Mouse (Mus musculus): Measurements from ENCODE around the gene Ulk1.
"Not testable (repeated sequence)": the region's sequence is repeated elsewhere in the genome, so short reads cannot be mapped to it uniquely, and the experiment has no call there.

Gene Ulk1

GRCm38 (mm10) chr5:110809667-110810325, at the start of gene Ulk1:
Gene Ulk1, minus strand, starts transcription at chr5:110810097.
- DNase-seq (ENCODE audit: low spot score), result peak; percentile 99

DNA sequence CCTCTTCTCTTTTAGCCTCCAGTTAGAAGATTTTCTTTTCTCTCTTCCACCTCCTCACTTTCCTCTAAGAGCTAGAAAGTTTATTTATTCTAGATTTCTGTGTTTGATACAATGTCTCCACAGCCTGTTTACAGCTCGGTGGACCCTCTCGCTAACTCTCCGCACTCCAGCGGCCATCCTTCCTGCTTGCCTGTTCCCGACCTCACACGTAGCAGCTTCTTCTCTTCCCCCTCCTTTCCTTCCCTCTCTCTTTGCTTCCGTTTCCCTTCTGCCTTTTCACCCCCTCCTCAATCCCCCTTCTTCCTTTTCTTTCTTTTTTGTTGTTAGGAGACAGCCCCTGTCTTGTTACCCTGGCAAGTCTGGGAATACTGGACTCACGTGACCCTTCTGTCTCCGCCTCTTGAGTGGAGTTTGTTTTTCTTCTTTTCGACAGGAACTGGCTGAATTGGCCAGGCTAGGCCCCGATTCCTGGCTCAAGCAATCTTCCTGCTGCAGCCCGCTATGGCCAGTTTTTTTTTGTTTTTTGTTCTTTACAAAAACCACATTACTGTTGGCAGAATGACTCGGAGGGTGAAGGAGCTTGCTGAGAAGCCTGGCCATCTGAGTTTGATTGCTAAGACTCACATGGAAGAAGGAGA, 49.2 kb upstream of the Ulk1 start:
- peak; percentile 78 for DNase-seq (ENCODE audit: low spot score)

GRCm38 (mm10) chr5:110857091-110857490, 47.2 kb upstream of the Ulk1 start:
- no peak for DNase-seq (ENCODE audit: low spot score)

DNA sequence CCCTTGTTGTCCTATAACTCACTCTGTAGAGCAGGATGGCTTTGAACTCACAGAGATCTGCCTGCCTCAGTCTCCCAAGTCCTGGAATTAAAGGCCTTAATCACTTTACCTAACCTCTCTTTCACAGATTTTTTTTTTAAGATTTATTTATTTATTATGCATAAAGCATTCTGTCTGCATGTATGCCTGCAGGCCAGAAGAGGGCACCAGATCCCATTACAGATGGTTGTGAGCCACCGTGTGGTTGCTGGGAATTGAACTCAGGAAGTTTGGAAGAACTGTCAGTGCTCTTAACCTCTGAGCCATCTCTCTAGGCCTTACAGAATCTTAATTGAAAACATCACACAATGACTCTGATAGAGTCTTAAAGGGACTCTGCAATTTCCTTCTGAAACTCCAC, 43.1 kb upstream of the Ulk1 start:
- no peak for DNase-seq (ENCODE audit: low spot score)

- no peak for DNase-seq (ENCODE audit: low spot score)
Observed at GRCm38 (mm10) chr5:110841046-110841862, 31.4 kb upstream of the Ulk1 start.

DNA sequence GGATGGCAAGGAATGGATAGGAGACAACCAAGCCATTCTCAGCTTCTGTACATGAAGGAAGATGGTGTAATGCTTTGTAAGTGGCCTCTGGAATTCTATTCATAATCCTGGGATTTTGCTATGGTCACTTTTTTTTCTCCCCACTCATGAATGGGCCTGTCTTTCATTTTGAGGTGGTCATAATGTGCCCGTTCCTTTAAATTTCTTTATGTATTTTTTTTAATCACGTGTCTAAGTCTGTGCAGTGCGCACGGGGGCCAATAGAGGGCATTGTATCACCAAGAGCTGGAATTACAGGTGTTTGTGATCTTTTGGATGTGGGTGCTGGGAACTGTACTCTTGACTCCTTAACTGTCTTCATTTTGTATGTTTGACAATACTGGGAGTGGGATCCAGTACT, 30.6 kb upstream of the Ulk1 start:
- peak; percentile 35 for DNase-seq (ENCODE audit: low spot score)

- DNase-seq (ENCODE audit: low spot score), result peak; percentile 99
Observed at GRCm38 (mm10) chr5:110839678-110840365, 29.9 kb upstream of the Ulk1 start, which contains the start of the genes Hscb and Chek2. Gene Hscb, minus strand, starts transcription at chr5:110839777. Gene Chek2, plus strand, starts transcription at chr5:110839979.

- DNase-seq (ENCODE audit: low spot score), result no peak
Observed at GRCm38 (mm10) chr5:110839038-110839677, 29.3 kb upstream of the Ulk1 start.

DNA sequence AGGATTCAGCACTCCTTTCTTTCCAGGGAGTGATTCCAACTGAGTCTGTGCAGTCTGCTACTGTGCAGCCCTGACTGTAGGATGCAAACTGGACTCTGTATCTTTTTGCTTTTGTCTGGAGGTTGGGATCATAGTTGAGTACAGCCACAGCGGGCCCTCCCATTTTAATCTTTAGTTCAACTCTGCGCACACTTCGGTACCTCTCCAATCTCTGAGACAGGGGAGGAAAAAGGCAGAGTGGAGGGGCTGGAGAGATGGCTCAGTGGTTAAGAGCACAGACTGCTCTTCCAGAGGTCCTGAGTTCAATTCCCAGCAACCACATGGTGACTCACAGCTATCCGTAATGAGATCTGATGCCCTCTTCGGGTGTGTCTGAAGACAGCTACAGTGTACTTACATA, 28.1 kb upstream of the Ulk1 start:
- DNase-seq (ENCODE audit: low spot score), result not testable (repeated sequence)

GRCm38 (mm10) chr5:110835959-110836358, 26.1 kb upstream of the Ulk1 start:
- DNase-seq (ENCODE audit: low spot score), result peak; percentile 77

DNA sequence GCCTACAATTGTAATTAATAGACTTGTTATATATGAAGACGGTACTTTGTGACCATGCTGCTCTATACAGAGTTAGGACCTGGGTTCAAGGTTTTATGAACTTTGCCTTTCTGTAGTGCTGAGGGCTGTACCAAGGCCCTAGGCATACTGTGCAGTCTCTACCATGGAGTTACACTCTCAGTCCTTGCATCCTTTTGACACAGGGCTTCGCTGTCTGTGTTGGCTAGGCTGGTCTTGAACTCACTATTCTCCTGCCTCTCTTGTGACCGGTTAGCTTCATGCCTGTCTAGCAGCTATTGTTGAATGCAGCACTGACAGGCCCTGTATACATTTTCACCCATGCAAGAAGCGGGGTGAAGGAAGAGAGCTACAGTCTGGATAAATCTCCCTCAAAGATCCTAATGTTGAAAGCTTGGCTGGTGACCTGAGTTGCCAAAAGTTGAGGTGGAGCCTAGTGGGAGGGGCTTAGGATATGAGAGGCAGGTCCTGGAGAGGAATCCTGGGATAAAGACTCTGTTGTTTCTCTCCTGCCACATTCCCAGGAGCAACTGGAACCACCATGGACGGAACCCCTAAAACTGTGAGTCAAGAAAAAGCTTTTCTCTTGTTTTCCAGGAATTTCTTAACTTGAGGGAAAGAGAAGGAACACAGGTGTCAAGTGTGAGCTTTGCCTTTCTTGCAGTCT, 21.3 kb upstream of the Ulk1 start:
- no peak for DNase-seq (ENCODE audit: low spot score)

GRCm38 (mm10) chr5:110827576-110827975, 17.7 kb upstream of the Ulk1 start:
- DNase-seq (ENCODE audit: low spot score), result no peak

GRCm38 (mm10) chr5:110826781-110827495, 17.0 kb upstream of the Ulk1 start:
- DNase-seq (ENCODE audit: low spot score), result no peak

DNA sequence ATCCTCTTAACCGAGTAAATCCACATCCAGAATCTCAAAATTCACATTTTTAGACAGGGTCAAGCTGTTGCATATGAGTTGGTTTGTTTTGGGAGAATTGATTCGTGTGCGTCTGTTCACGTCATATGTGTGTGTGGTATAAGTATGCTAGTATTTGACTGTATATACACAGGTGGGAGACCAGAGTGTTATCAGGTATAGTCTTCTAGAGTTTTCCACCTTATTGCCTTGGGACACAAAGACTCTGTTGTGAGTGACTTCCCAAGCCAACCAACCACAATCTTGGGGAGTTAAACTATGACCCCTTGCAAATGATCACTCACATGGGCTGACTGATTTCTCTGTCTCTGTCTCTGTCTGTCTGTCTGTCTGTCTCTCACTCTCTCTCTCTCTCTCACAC, 14.5 kb upstream of the Ulk1 start:
- DNase-seq (ENCODE audit: low spot score), result no peak

DNA sequence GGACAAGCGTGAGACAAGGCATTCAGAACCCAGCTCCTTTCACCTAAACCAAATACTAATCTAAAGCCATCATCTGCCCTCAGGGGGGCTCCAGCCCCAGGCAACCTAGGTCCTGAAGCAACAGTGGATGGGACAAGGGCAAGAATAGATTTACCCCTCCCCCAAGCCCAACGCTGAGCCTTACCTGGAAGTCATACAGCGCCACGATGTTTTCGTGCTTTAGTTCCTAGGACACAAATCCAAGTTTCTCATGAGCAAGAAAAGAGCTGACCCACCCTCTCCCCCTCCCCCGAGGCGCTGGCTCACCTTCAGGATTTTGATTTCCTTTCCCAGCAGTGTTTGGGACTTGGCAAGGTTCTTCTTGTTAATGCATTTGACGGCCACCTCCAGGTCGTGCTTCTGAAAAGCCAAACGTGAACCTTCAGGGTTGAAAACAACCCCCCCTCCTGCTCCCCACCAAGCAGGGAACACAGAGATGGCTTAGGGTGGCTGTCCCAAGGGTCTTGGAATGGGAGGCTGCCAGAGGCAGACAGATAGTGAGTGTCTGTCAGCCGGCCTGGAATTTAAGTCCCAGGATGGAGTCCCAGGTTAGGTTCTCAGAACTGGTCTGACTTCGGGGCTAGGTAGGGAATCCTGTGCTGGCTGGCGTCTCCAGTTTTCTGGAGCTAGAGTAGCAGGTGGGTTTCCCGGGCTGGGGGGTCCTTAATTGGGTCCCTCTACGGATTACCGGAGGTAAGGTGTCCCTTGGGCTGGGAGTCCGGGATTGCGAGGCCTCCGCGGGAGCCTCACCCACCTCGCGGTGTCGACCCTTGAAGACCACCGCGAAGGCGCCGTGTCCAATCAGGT, 853 bp downstream of the Ulk1 start:
- DNase-seq (ENCODE audit: low spot score), result peak; percentile 8

DNA sequence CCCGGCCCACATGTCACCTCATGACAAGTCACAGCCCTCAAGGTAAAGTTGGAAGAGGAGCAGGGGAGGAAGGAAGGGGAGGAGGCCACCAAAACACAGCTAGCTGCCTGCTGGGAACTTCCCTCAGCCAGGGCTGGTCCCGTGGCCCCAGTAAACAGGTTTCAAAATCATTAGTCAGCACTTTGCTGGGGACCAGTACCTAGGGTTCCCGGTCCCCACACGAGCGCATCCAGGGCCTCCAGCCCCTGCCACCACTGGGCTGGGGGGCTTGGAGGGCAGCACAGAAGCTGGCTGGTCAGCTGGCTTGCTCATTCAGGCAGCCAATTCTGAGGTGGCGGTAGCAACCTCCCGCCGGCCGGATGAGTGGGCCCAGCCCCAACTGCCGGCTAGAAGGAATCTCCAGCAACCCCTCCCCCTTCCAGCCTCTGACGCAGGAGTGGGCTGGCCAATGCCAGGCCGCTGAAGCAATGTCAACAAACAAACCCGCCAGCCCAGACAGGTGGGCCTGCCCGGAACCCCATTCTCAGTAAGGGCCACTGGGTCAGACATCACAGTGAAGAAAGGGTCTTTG, 1.8 kb downstream of the Ulk1 start:
- peak; percentile 95 for DNase-seq (ENCODE audit: low spot score)

DNA sequence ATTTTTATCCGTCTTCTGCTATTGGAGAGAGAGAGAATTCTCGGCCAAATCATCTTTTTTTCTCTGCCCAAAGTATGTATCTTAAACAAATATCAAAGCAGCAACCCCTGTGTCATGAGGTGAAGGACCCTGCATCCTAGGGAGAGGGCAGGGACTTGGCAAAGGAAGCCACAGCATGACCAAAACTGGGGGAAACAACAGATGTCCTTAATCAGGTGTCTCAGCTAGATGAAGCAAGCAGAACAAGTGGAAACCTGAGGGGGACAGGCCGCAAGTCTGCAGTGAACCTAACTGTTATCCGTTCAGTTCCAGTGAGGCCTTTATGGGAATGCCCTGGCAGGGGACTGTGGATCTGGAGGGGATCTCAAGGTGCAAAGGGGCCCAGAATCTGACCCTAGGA, 2.4 kb downstream of the Ulk1 start:
- no peak for DNase-seq (ENCODE audit: low spot score)

DNA sequence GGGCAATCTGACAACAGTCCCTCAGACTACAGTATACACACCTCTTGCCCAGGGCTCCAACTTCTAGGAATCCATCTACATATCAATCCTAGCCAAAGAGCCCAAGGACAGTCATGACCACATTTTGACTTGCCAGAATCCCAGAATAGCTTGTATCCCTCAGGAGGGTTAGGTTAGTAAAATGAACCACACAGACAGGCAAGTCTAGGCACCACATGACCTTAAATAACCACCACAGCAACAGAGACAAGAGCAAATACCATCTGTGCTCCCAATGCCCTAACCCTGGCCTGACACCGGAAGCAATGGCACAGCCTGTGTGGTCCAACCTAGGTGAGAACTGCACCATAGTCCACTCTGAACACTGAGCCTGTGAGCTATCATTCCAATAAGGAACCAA, 3.2 kb downstream of the Ulk1 start:
- no peak for DNase-seq (ENCODE audit: low spot score)

DNA sequence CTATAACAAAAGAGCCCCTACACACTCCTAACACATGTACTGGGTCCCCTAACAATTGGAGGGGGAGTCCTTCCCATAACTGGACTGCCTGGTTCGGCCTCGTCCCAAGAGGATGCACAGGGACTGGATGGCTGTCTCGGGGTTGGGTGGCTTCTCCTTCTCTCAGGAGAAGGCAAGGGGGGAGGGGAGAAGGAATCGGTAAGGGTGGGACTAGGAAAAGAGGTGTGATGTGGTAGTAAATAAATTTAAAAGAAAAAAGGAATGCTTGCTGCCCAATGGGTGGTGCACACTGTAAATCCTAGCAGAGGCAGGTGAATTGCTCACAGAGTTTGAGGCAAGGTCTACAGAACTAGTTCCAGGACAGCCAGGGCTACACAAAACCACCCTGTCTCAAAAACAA, 3.7 kb downstream of the Ulk1 start:
- DNase-seq (ENCODE audit: low spot score), result no peak
